8 mouse cellular contexts compared by ENCODE assay signal in genomic region chr5:139907714-139908242, GRCm38 (mm10). TPM values are rescaled to one million over a fixed set of nuclear protein-coding genes. Genes with fewer than 3 reads are reported as not detected.
DNase-seq lines count a peak whose midpoint lies in the region; ATAC-seq and TF ChIP-seq lines count a peak whose summit lies in the region.

Elfn1 (plus strand) TSS chr5:139907943.

- peak within 1 kb of the TSS; percentile 63 for H3K4me3 ChIP-seq in neural tube, embryonic 11.5 days (ENCODE audit: low read depth, low read length)
- H3K4me3 ChIP-seq in embryonic facial prominence, embryonic 11.5 days (ENCODE audit: low read depth, low read length): peak within 1 kb of the TSS; percentile 59
- H3K4me3 ChIP-seq in liver, embryonic 14.5 days (ENCODE audit: insufficient read depth in 1 of 2, low read depth in 2 of 2, low read length in 2 of 2): peak within 1 kb of the TSS; percentile 4 to 47; a peak in 3 of 4 replicates
- peak within 1 kb of the TSS; percentile 74 for H3K4me3 ChIP-seq in neural tube, embryonic 15.5 days (replicated peaks)

- peak within 1 kb of the TSS; percentile 96 for H3K4me2 ChIP-seq in neural tube, embryonic 11.5 days (ENCODE audit: low read depth)
- H3K4me2 ChIP-seq in embryonic facial prominence, embryonic 11.5 days (ENCODE audit: low read depth, low read length): peak within 1 kb of the TSS; percentile 100
- H3K4me2 ChIP-seq in liver, embryonic 14.5 days (ENCODE audit: low read depth): peak within 1 kb of the TSS; percentile 62
- peak within 1 kb of the TSS; percentile 98 for H3K4me2 ChIP-seq in neural tube, embryonic 15.5 days

- peak; percentile 50 for DNase-seq in neural tube, embryonic 11.5 days (ENCODE audit: low spot score)
- no peak for DNase-seq in neural tube, embryonic 10.5 days (ENCODE audit: extremely low spot score, low spot score)
- DNase-seq in embryonic facial prominence, embryonic 11.5 days (ENCODE audit: low spot score): peak; percentile 28
- peak; percentile 9 for DNase-seq in induced T-regulatory cell, adult 2 months (ENCODE audit: low read depth)
- no peak for DNase-seq in liver, embryonic 14.5 days (ENCODE audit: low read depth in 3 of 3, low spot score in 3 of 3)
- no peak for DNase-seq in urinary bladder, postnatal 4 days (ENCODE audit: low spot score in 2 of 2)
- no peak for DNase-seq in urinary bladder, postnatal 14 days (ENCODE audit: low spot score)

- 0 out of 2 replicates have a peak within 1 kb of the TSS, but pooled peaks have one; percentile 53 for H3K27ac ChIP-seq in neural tube, embryonic 11.5 days (ENCODE audit: low read depth, low read length)
- no peak within 1 kb of the TSS for H3K27ac ChIP-seq in embryonic facial prominence, embryonic 11.5 days (replicated peaks; ENCODE audit: low read depth, low read length)
- H3K27ac ChIP-seq in liver, embryonic 14.5 days: no peak within 1 kb of the TSS
- H3K27ac ChIP-seq in neural tube, embryonic 15.5 days (replicated peaks): peak within 1 kb of the TSS; percentile 74

- no peak for TF ChIP-seq EP300 in liver, embryonic 14.5 days (IDR thresholded peaks at IDR 0.05; ENCODE audit: low read depth)

- no peaks in the 10 kb centered on the region for H3K9me3 ChIP-seq in neural tube, embryonic 11.5 days (ENCODE audit: control insufficient read depth, low read length)
- no peaks in the 10 kb centered on the region for H3K9me3 ChIP-seq in embryonic facial prominence, embryonic 11.5 days (replicated peaks; ENCODE audit: control insufficient read depth, low read length)
- H3K9me3 ChIP-seq in liver, embryonic 14.5 days (ENCODE audit: control insufficient read depth, low read length): no peaks in the 10 kb centered on the region
- H3K9me3 ChIP-seq in neural tube, embryonic 15.5 days (replicated peaks): no peaks in the 10 kb centered on the region

- under 1% methylated on average over 33 of the region's 33 CpGs for WGBS in neural tube, embryonic 11.5 days
- WGBS in embryonic facial prominence, embryonic 11.5 days: under 1% methylated on average over 32 of the region's 33 CpGs
- WGBS in liver, embryonic 14.5 days (ENCODE audit: insufficient replicate concordance): 1% methylated on average over 33 of the region's 33 CpGs
- WGBS in neural tube, embryonic 15.5 days: under 1% methylated on average over 33 of the region's 33 CpGs

- no peaks in the 10 kb centered on the region for H3K36me3 ChIP-seq in neural tube, embryonic 11.5 days (ENCODE audit: control insufficient read depth, insufficient read depth, low read length)
- H3K36me3 ChIP-seq in embryonic facial prominence, embryonic 11.5 days (replicated peaks; ENCODE audit: control insufficient read depth, insufficient read depth, low read depth, low read length): no peaks in the 10 kb centered on the region
- H3K36me3 ChIP-seq in liver, embryonic 14.5 days (replicated peaks; ENCODE audit: control insufficient read depth, insufficient read depth, low read depth): no peaks in the 10 kb centered on the region
- no peaks in the 10 kb centered on the region for H3K36me3 ChIP-seq in neural tube, embryonic 15.5 days

- ATAC-seq in neural tube, embryonic 11.5 days (ENCODE audit: insufficient read depth, low FRiP score, low TSS enrichment): 0 out of 2 replicates have a peak, but pooled peaks have one; percentile 8
- ATAC-seq in embryonic facial prominence, embryonic 11.5 days (replicated peaks; ENCODE audit: insufficient number of reproducible peaks, low FRiP score, low TSS enrichment, low read depth): no peak
- no peak for ATAC-seq in liver, embryonic 14.5 days (ENCODE audit: insufficient read depth)
- ATAC-seq in neural tube, embryonic 15.5 days (ENCODE audit: low FRiP score): peak; percentile 46

- peaks cover 70% of the 10 kb centered on the region for H3K27me3 ChIP-seq in neural tube, embryonic 11.5 days (ENCODE audit: control insufficient read depth, insufficient read depth, low read length)
- peaks cover 63% of the 10 kb centered on the region for H3K27me3 ChIP-seq in embryonic facial prominence, embryonic 11.5 days (ENCODE audit: control insufficient read depth, insufficient read depth, low read length)
- H3K27me3 ChIP-seq in liver, embryonic 14.5 days (ENCODE audit: control insufficient read depth, insufficient read depth, low read length): peaks cover 79% of the 10 kb centered on the region
- H3K27me3 ChIP-seq in neural tube, embryonic 15.5 days (replicated peaks): peaks cover 41% of the 10 kb centered on the region

- TF ChIP-seq CTCF in liver, embryonic 14.5 days (IDR thresholded peaks at IDR 0.05; ENCODE audit: low read depth): no peak

- peak within 1 kb of the TSS; percentile 71 for H3K9ac ChIP-seq in neural tube, embryonic 11.5 days (ENCODE audit: low read length)
- peak within 1 kb of the TSS; percentile 62 for H3K9ac ChIP-seq in embryonic facial prominence, embryonic 11.5 days (replicated peaks; ENCODE audit: low read length)
- no peak within 1 kb of the TSS for H3K9ac ChIP-seq in liver, embryonic 14.5 days (replicated peaks)
- H3K9ac ChIP-seq in neural tube, embryonic 15.5 days (replicated peaks): peak within 1 kb of the TSS; percentile 80

- peaks cover 25% of the 10 kb centered on the region for H3K4me1 ChIP-seq in neural tube, embryonic 11.5 days (ENCODE audit: control insufficient read depth, insufficient read depth, low read length)
- peaks cover 13% of the 10 kb centered on the region for H3K4me1 ChIP-seq in embryonic facial prominence, embryonic 11.5 days (ENCODE audit: control insufficient read depth, insufficient read depth, low read length)
- H3K4me1 ChIP-seq in liver, embryonic 14.5 days (replicated peaks; ENCODE audit: control insufficient read depth in 2 of 2, insufficient read depth in 2 of 2, low read length in 1 of 2): no peaks in the 10 kb centered on the region
- H3K4me1 ChIP-seq in neural tube, embryonic 15.5 days: peaks cover 61% of the 10 kb centered on the region

RNA-seq across cellular contexts. Expression of gene Elfn1, which starts in this region (rescaled TPM):
- polyA plus RNA-seq in neural tube, embryonic 11.5 days (2014; fragmentation: Nextera tagmentation; extraction: Ambion mirVana): 2.3 and 2.5 TPM in 2 replicates
- 0.27 and 0.28 TPM in 2 replicates for polyA plus RNA-seq in embryonic facial prominence, embryonic 11.5 days (2014; fragmentation: Nextera tagmentation; extraction: Ambion mirVana)
- 0.09 and 0.16 TPM in 2 replicates for polyA plus RNA-seq in liver, embryonic 14.5 days (2012; rRNA removed)
- polyA plus RNA-seq in liver, embryonic 14.5 days (2014; fragmentation: Nextera tagmentation; extraction: Ambion mirVana): 0.04 TPM in 1 of 2 replicates, not detected in the other
- polyA plus RNA-seq in neural tube, embryonic 15.5 days (2015; fragmentation: Nextera tagmentation; extraction: Ambion mirVana): 5.7 TPM in 2 replicates

Comparison
In these comparisons a context has a peak if more than half of its experiments do, and no peak if none do; other contexts are left out.
1. DNase-seq: peak in neural tube, embryonic 11.5 days (single experiment) and induced T-regulatory cell, adult 2 months (single experiment); none in neural tube, embryonic 10.5 days (single experiment), liver, embryonic 14.5 days (0 of 3), urinary bladder, postnatal 4 days (0 of 2) and urinary bladder, postnatal 14 days (single experiment).
2. Peak in DNase-seq, H3K4me3 ChIP-seq, H3K9ac ChIP-seq and H3K4me2 ChIP-seq in embryonic facial prominence, embryonic 11.5 days; RNA of the gene not detected or under 1 TPM.
3. ATAC-seq: peak in neural tube, embryonic 11.5 days (single experiment) and neural tube, embryonic 15.5 days (single experiment); none in embryonic facial prominence, embryonic 11.5 days (single experiment) and liver, embryonic 14.5 days (single experiment).
4. H3K27ac ChIP-seq: peak in neural tube, embryonic 11.5 days (single experiment) and neural tube, embryonic 15.5 days (single experiment); none in embryonic facial prominence, embryonic 11.5 days (single experiment) and liver, embryonic 14.5 days (single experiment).
5. Peak in every context shown above with its lines, with median percentiles within 50 percentile points of each other: H3K4me2 ChIP-seq and H3K4me3 ChIP-seq.